Mouse (Mus musculus): Measurements from ENCODE around the gene Teddm1a. TPM values are rescaled to one million over a fixed set of nuclear protein-coding genes. Genes with fewer than 3 reads are reported as not detected.
"Not testable (repeated sequence)": the region's sequence is repeated elsewhere in the genome, so short reads cannot be mapped to it uniquely, and the experiment has no call there.

The Teddm1a gene
- not detected in 2 replicates for polyA plus RNA-seq (2014; fragmentation: Nextera tagmentation; extraction: Ambion mirVana)

DNA sequence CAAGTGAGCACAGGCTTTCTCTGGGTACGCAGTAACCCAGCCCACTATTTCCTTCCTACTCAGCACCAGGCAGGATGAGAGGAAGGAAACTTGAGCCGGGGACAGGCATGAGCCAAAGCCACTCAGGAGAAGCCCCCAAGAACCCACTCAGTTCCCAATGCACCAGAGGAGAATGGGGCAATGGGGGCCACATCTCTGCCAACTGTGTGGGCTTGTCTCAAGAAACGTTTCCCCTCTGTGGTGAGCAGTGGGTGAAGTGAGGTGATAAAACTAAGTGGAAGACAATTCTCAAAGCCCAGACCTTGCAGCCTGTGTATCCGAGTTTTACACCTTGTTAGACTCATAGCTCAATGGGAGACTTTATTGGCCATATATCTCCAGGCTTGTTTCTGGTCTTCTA is at the start of gene Teddm1a:
Teddm1a (plus strand) TSS at position 301 of the 400 bp plus-strand sequence.
- H3K9me3 ChIP-seq (ENCODE audit: control insufficient read depth, low read length), result no peaks in the 10 kb centered on the region
- no peaks in the 10 kb centered on the region for H3K36me3 ChIP-seq (ENCODE audit: control insufficient read depth, insufficient read depth, low read length)
- ATAC-seq (replicated peaks; ENCODE audit: low FRiP score) (no peak), DNase-seq (ENCODE audit: low spot score) (no peak)
- no peaks in the 10 kb centered on the region for H3K4me1 ChIP-seq (replicated peaks; ENCODE audit: control insufficient read depth, insufficient read depth, low read length)
- no peak within 1 kb of the TSS for H3K4me2 ChIP-seq
- H3K27me3 ChIP-seq (replicated peaks; ENCODE audit: control insufficient read depth, insufficient read depth, low read length), result no peaks in the 10 kb centered on the region
- no peak within 1 kb of the TSS for H3K4me3 ChIP-seq (ENCODE audit: low read depth, low read length)
- no peak within 1 kb of the TSS for H3K27ac ChIP-seq (ENCODE audit: low read depth, low read length)
- WGBS, result 35% methylated on average over 4 of the region's 4 CpGs
- H3K9ac ChIP-seq (ENCODE audit: low read depth, low read length), result no peak within 1 kb of the TSS

DNA sequence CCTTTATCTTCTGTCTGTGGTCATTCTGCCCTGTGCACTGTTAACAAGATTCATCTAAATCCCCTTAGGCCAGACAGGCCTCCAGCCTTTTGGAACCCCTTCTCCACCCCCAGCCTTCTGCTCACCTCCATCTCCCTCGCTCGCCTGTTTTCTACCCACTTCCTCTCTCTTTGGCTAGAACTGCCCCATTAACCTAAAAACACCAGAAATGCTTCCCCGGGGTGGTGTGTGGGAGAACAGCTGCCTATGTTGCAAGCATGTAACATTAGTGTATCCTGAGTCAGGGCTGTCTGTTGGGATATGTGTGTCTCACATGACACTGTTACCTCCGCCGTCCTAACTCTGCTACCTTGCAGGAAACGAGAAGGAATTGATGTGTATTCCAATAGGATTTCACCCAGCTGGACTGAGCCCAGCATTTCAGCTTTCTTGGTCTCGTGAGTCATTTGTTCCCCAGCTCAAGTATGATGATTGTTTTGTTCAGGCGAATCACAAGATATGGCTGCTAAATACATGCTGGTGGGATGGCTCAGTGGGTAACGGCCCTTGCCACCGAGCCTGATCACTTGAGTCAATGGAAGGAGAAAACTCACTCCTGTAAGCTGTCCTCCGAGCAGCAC is 49.3 kb upstream of the Teddm1a start:
- no peak for ATAC-seq (replicated peaks; ENCODE audit: low FRiP score)

DNA sequence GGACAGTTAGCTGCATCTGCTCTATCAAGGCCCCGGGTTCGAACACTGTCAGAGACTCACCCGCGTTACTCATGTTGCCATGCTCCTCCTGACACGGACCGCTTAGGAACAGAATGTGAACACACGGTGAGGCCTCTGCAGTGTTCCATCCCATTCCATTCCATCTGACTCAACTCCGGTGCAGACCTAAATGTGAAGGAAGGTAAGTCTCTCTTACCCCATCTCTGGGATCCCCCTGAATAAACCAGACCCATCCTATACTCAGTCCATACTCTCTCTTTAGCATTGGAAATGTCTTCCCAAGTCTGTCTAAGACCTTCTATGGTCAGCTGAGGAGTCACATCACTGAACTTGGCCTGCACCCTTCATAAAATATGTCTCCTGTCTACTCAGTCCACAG is 47.5 kb upstream of the Teddm1a start, which contains the start of gene Rgsl1:
Rgsl1 (minus strand) TSS at position 101 of the 400 bp plus-strand sequence.
- Histone ChIP-seq H3K4me3 (ENCODE audit: low read depth, low read length) (no peak within 1 kb of the TSS), H3K4me2 (no peak within 1 kb of the TSS), H3K27ac (ENCODE audit: low read depth, low read length) (no peak within 1 kb of the TSS), H3K9ac (ENCODE audit: low read depth, low read length) (no peak within 1 kb of the TSS), H3K9me3 (ENCODE audit: control insufficient read depth, low read length) (no peaks in the 10 kb centered on the region), H3K36me3 (ENCODE audit: control insufficient read depth, insufficient read depth, low read length) (no peaks in the 10 kb centered on the region), H3K4me1 (replicated peaks; ENCODE audit: control insufficient read depth, insufficient read depth, low read length) (no peaks in the 10 kb centered on the region), H3K27me3 (replicated peaks; ENCODE audit: control insufficient read depth, insufficient read depth, low read length) (no peaks in the 10 kb centered on the region)
- ATAC-seq (replicated peaks; ENCODE audit: low FRiP score) (no peak), DNase-seq (ENCODE audit: low spot score) (no peak)
- 93% methylated on average over 8 of the region's 8 CpGs for WGBS

More for the DNA sequence above, 49.3 kb upstream of the Teddm1a start:
- Histone ChIP-seq H3K9ac (ENCODE audit: low read depth, low read length) (no peak overlapping the region), H3K4me1 (replicated peaks; ENCODE audit: control insufficient read depth, insufficient read depth, low read length) (no peaks in the 10 kb centered on the region), H3K4me2 (no peak overlapping the region), H3K36me3 (ENCODE audit: control insufficient read depth, insufficient read depth, low read length) (no peaks in the 10 kb centered on the region), H3K27ac (ENCODE audit: low read depth, low read length) (no peak overlapping the region), H3K9me3 (ENCODE audit: control insufficient read depth, low read length) (no peaks in the 10 kb centered on the region), H3K27me3 (replicated peaks; ENCODE audit: control insufficient read depth, insufficient read depth, low read length) (no peaks in the 10 kb centered on the region), H3K4me3 (ENCODE audit: low read depth, low read length) (no peak overlapping the region)
- WGBS, result 84% methylated on average over 11 of the region's 11 CpGs
- no peak for DNase-seq (ENCODE audit: low spot score)

DNA sequence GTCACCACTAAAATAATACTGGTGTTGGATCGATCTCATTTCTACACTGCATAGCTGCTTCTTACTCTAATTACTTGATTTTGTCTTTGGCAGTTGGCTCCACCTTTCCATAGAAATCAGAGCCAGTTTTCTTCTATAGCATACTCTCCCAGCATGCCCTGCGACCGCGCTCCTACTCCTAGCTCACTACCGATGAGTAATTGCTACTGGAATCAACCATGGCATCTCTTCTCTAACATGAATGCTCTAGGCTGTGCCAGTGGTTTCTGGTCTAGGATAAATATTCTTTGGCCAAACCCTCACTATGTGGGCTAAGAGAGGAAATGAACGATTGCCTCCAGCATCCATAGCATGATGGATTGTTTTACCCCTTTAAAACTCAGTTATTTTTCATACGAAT is 45.1 kb upstream of the Teddm1a start:
- H3K9ac ChIP-seq (ENCODE audit: low read depth, low read length), result no peak overlapping the region
- ATAC-seq (replicated peaks; ENCODE audit: low FRiP score), result no peak
- no peaks in the 10 kb centered on the region for H3K9me3 ChIP-seq (ENCODE audit: control insufficient read depth, low read length)
- no peak overlapping the region for H3K27ac ChIP-seq (ENCODE audit: low read depth, low read length)
- 84% methylated on average over 7 of the region's 7 CpGs for WGBS
- no peak overlapping the region for H3K4me2 ChIP-seq
- H3K36me3 ChIP-seq (ENCODE audit: control insufficient read depth, insufficient read depth, low read length), result no peaks in the 10 kb centered on the region
- no peak overlapping the region for H3K4me3 ChIP-seq (ENCODE audit: low read depth, low read length)
- no peak for DNase-seq (ENCODE audit: low spot score)
- H3K27me3 ChIP-seq (replicated peaks; ENCODE audit: control insufficient read depth, insufficient read depth, low read length), result no peaks in the 10 kb centered on the region
- no peaks in the 10 kb centered on the region for H3K4me1 ChIP-seq (replicated peaks; ENCODE audit: control insufficient read depth, insufficient read depth, low read length)

DNA sequence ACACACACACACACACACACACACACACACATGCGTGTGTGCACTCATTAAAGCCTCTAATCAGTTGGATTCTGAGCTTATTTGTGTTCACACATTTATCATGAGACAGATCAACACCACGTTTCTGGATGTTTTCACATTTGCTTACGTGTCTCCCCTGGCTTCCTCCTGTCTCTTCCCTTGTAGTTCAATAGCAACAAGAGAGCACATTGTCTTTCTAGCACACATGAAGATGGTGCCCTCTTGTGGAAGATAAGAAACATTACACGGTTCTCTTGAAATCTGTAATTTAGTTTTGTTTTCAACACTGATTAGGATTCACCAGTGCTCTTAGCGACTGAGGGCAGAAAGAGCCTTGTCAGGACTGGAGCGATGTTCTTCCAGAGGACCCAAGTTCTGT is 44.7 kb upstream of the Teddm1a start:
- WGBS, result 22% methylated on average over 6 of the region's 6 CpGs
- Histone ChIP-seq H3K4me3 (ENCODE audit: low read depth, low read length) (no peak overlapping the region), H3K27ac (ENCODE audit: low read depth, low read length) (no peak overlapping the region), H3K9me3 (ENCODE audit: control insufficient read depth, low read length) (no peaks in the 10 kb centered on the region), H3K27me3 (replicated peaks; ENCODE audit: control insufficient read depth, insufficient read depth, low read length) (no peaks in the 10 kb centered on the region), H3K4me2 (no peak overlapping the region), H3K36me3 (ENCODE audit: control insufficient read depth, insufficient read depth, low read length) (no peaks in the 10 kb centered on the region), H3K9ac (ENCODE audit: low read depth, low read length) (no peak overlapping the region), H3K4me1 (replicated peaks; ENCODE audit: control insufficient read depth, insufficient read depth, low read length) (no peaks in the 10 kb centered on the region)
- DNase-seq (ENCODE audit: low spot score) (no peak), ATAC-seq (replicated peaks; ENCODE audit: low FRiP score) (no peak)

DNA sequence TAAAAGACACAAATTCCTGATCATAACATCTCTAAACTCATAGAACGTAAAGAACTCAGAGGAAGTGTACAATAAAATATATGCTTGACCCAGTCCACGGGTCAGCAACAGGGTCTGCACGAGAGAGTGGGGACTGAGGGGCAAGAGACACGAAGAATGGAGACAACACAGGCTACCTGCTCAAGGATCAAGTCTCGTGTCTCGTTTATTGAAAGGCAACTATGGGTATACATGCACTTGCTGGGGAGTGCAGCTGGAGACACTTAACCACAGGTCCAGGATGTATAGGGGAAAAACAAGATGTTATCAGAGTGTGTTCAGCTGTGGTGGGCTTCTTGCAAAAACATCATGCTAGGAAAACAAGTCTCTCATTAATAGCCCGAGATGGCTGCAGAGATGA is 38.8 kb upstream of the Teddm1a start:
- H3K4me1 ChIP-seq (replicated peaks; ENCODE audit: control insufficient read depth, insufficient read depth, low read length); ATAC-seq (replicated peaks; ENCODE audit: low FRiP score); H3K27me3 ChIP-seq (replicated peaks; ENCODE audit: control insufficient read depth, insufficient read depth, low read length); H3K27ac ChIP-seq (ENCODE audit: low read depth, low read length); DNase-seq (ENCODE audit: low spot score); H3K4me2 ChIP-seq; H3K4me3 ChIP-seq (ENCODE audit: low read depth, low read length); H3K36me3 ChIP-seq (ENCODE audit: control insufficient read depth, insufficient read depth, low read length); H3K9me3 ChIP-seq (ENCODE audit: control insufficient read depth, low read length); H3K9ac ChIP-seq (ENCODE audit: low read depth, low read length): not testable (repeated sequence)
- 63% methylated on average over 7 of the region's 7 CpGs for WGBS

DNA sequence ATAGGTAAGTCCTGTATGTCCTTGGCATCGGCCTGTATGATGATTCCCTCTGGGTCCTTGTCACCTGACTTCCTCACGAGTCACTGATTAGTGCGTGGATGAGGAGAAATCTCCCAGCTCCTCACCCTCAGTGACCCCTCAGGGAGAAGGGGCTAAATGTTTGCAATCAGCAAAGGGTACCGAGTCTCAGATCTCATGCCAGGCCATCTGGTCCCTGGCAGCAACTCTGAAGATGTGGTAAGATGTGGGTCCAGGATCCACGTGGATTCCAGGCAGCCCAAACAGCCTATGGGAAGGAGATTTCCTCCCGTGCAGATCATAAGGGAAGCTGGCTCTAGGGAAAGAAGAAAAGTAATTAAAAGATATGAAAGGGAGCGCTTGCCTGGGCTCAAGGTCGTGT is 35.6 kb upstream of the Teddm1a start:
- DNase-seq (ENCODE audit: low spot score) (no peak), ATAC-seq (replicated peaks; ENCODE audit: low FRiP score) (no peak)
- Histone ChIP-seq H3K27me3 (replicated peaks; ENCODE audit: control insufficient read depth, insufficient read depth, low read length) (no peaks in the 10 kb centered on the region), H3K9me3 (ENCODE audit: control insufficient read depth, low read length) (no peaks in the 10 kb centered on the region), H3K4me3 (ENCODE audit: low read depth, low read length) (no peak overlapping the region), H3K36me3 (ENCODE audit: control insufficient read depth, insufficient read depth, low read length) (no peaks in the 10 kb centered on the region), H3K27ac (ENCODE audit: low read depth, low read length) (no peak overlapping the region), H3K9ac (ENCODE audit: low read depth, low read length) (no peak overlapping the region), H3K4me1 (replicated peaks; ENCODE audit: control insufficient read depth, insufficient read depth, low read length) (no peaks in the 10 kb centered on the region), H3K4me2 (no peak overlapping the region)
- WGBS, result 73% methylated on average over 8 of the region's 8 CpGs

DNA sequence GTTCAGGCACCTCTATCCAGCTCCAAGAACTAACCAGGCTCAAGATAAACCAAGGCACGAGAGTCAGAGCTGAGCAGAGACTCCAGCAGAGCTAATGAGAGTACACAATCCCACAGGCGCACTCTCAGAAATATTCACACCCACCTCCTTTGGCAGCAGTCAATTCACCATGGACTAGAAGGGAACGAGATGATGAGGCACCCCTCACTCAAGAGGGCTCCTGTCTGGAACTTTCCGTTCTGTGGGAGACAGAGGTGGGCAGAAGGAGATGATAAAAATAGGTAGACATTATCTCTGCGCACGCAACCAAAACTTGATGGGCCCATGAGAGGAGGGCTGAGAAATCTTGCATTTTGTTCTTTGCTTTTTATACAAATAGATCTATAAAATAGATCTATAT is 17.5 kb upstream of the Teddm1a start, which contains the start of gene Teddm1b:
Teddm1b (plus strand) TSS at position 301 of the 400 bp plus-strand sequence.
- WGBS, result 78% methylated on average over 6 of the region's 6 CpGs
- ATAC-seq (replicated peaks; ENCODE audit: low FRiP score), result no peak
- H3K9ac ChIP-seq (ENCODE audit: low read depth, low read length), result no peak within 1 kb of the TSS
- no peak for DNase-seq (ENCODE audit: low spot score)
- H3K27ac ChIP-seq (ENCODE audit: low read depth, low read length), result no peak within 1 kb of the TSS
- H3K4me2 ChIP-seq, result no peak within 1 kb of the TSS
- H3K4me3 ChIP-seq (ENCODE audit: low read depth, low read length), result no peak within 1 kb of the TSS
- H3K4me1 ChIP-seq (replicated peaks; ENCODE audit: control insufficient read depth, insufficient read depth, low read length), result no peaks in the 10 kb centered on the region
- H3K36me3 ChIP-seq (ENCODE audit: control insufficient read depth, insufficient read depth, low read length), result no peaks in the 10 kb centered on the region
- no peaks in the 10 kb centered on the region for H3K9me3 ChIP-seq (ENCODE audit: control insufficient read depth, low read length)
- H3K27me3 ChIP-seq (replicated peaks; ENCODE audit: control insufficient read depth, insufficient read depth, low read length), result no peaks in the 10 kb centered on the region

DNA sequence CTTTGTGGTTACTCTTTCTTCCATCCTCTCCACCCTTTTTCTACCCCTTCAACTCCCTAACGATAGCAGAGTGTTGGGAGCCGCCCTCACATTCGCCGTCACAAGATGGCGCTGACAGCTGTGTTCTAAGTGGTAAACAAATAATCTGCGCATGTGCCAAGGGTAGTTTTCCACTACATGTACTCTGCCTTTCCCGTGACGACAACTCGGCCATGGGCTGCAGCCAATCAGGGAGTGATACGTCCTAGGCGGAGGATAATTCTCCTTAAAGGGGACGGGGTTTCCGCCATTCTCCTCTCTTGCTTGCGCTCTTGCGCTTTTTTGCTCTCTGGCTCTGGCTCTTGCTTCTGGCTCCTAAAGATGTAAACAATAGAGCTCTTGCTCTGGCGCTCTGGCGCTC is 11.2 kb upstream of the Teddm1a start:
- ATAC-seq (replicated peaks; ENCODE audit: low FRiP score); H3K27ac ChIP-seq (ENCODE audit: low read depth, low read length); H3K4me3 ChIP-seq (ENCODE audit: low read depth, low read length); H3K27me3 ChIP-seq (replicated peaks; ENCODE audit: control insufficient read depth, insufficient read depth, low read length); H3K9ac ChIP-seq (ENCODE audit: low read depth, low read length); H3K4me2 ChIP-seq; H3K36me3 ChIP-seq (ENCODE audit: control insufficient read depth, insufficient read depth, low read length); H3K4me1 ChIP-seq (replicated peaks; ENCODE audit: control insufficient read depth, insufficient read depth, low read length); DNase-seq (ENCODE audit: low spot score); H3K9me3 ChIP-seq (ENCODE audit: control insufficient read depth, low read length): not testable (repeated sequence)
- WGBS, result 89% methylated on average over 17 of the region's 17 CpGs

All from liver, embryonic 11.5 days (tissue).